14 mouse cellular contexts compared by ENCODE assay signal in genomic region chr4:89459346-89459666, GRCm38 (mm10).
"Had no signal": no experiment of that assay in that cellular context is flagged by ENCODE, and none has a peak within 500 bp of the region (broad histone marks: within the 10 kb centered on the region; RNA-seq: fewer than 3 reads in every experiment).

No protein-coding gene starts in this region.

- H3K9me3 ChIP-seq: lung, embryonic 15.5 days; midbrain, embryonic 13.5 days; midbrain, embryonic 15.5 days; neural tube, embryonic 12.5 days; stomach, embryonic 15.5 days had no signal

- H3K27ac ChIP-seq: lung, embryonic 15.5 days; macrophage; midbrain, embryonic 13.5 days; midbrain, embryonic 15.5 days; neural tube, embryonic 12.5 days; stomach, embryonic 15.5 days had no signal

- H3K4me3 ChIP-seq: lung, embryonic 15.5 days; midbrain, embryonic 13.5 days; midbrain, embryonic 15.5 days; neural tube, embryonic 12.5 days; stomach, embryonic 15.5 days had no signal

- H3K36me3 ChIP-seq: lung, embryonic 15.5 days; midbrain, embryonic 13.5 days; midbrain, embryonic 15.5 days; neural tube, embryonic 12.5 days; stomach, embryonic 15.5 days had no signal

- H3K4me2 ChIP-seq: lung, embryonic 15.5 days; midbrain, embryonic 11.5 days; midbrain, embryonic 13.5 days; midbrain, embryonic 15.5 days; neural tube, embryonic 12.5 days; stomach, embryonic 15.5 days had no signal

- H3K4me1 ChIP-seq: lung, embryonic 15.5 days; midbrain, embryonic 13.5 days; midbrain, embryonic 15.5 days; neural tube, embryonic 12.5 days; stomach, embryonic 15.5 days had no signal

- ATAC-seq: liver, postnatal 0 days; midbrain, embryonic 13.5 days; midbrain, embryonic 15.5 days had no signal

- H3K27me3 ChIP-seq: lung, embryonic 15.5 days; midbrain, embryonic 13.5 days; midbrain, embryonic 15.5 days; neural tube, embryonic 12.5 days; stomach, embryonic 15.5 days had no signal

- H3K9ac ChIP-seq: liver, postnatal 0 days; lung, embryonic 15.5 days; midbrain, embryonic 13.5 days; midbrain, embryonic 15.5 days; neural tube, embryonic 12.5 days; stomach, embryonic 15.5 days had no signal

- DNase-seq: liver, postnatal 0 days; lung, adult 2 months; lung, postnatal 14 days; right cerebral cortex, postnatal 14 days; thymus, adult 18-20 months; thymus, postnatal 14 days; thymus, postnatal 36 days had no signal
